Mouse (Mus musculus): ENCODE measurements around the gene AC192777.2. TPM values are rescaled to one million over a fixed set of nuclear protein-coding genes. Genes with fewer than 3 reads are reported as not detected.
"Not testable (repeated sequence)": the region's sequence is repeated elsewhere in the genome, so short reads cannot be mapped to it uniquely, and the experiment has no call there.

The AC192777.2 gene
- total RNA-seq (2014; rRNA removed): not detected in 2 replicates
- not detected in 2 replicates for polyA plus RNA-seq (2015; fragmentation: Nextera tagmentation; extraction: Ambion mirVana)

- H3K9ac ChIP-seq (replicated peaks; ENCODE audit: low read length, poor library complexity, severe bottlenecking); H3K27me3 ChIP-seq (ENCODE audit: insufficient read depth, low read length); H3K4me1 ChIP-seq (ENCODE audit: insufficient read depth, low read length); H3K27ac ChIP-seq (ENCODE audit: low read depth, low read length); DNase-seq (ENCODE audit: low spot score); H3K4me2 ChIP-seq (ENCODE audit: low read depth, low read length, poor library complexity, severe bottlenecking); ATAC-seq (ENCODE audit: low FRiP score); H3K4me3 ChIP-seq (ENCODE audit: low read depth, low read length); H3K9me3 ChIP-seq (ENCODE audit: low read length); H3K36me3 ChIP-seq (ENCODE audit: insufficient read depth, low read length): not testable (repeated sequence)
- 78% methylated on average over 1 of the region's 1 CpGs for WGBS
Observed at GRCm38 (mm10) chr17:40095150-40095549, at the start of gene AC192777.2. AC192777.2 (plus strand) TSS chr17:40095450.

DNA sequence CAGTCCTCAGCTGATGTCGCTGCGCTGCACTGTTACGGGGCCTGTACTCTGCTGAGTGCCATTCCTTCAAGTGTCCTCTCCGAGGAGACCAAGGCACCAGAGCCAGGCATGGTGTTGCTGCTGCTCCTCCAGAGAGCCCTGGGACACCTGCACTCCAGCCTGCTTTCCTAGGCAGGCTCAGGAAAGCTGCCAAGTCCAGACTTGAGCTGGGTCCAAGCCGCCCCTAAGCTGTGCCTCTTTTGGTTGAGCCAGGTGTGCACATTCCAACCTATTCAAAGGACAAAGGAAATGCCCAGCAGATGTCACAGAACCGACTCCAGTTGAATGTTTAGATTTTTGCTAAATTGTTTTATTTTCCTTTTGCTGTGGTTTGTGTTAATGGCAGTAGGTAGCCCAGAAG is 20.9 kb downstream of the AC192777.2 start:
- ATAC-seq (ENCODE audit: low FRiP score); H3K9me3 ChIP-seq (ENCODE audit: low read length); H3K27me3 ChIP-seq (ENCODE audit: insufficient read depth, low read length); H3K36me3 ChIP-seq (ENCODE audit: insufficient read depth, low read length); H3K4me3 ChIP-seq (ENCODE audit: low read depth, low read length); H3K9ac ChIP-seq (replicated peaks; ENCODE audit: low read length, poor library complexity, severe bottlenecking); H3K27ac ChIP-seq (ENCODE audit: low read depth, low read length); DNase-seq (ENCODE audit: low spot score); H3K4me2 ChIP-seq (ENCODE audit: low read depth, low read length, poor library complexity, severe bottlenecking); H3K4me1 ChIP-seq (ENCODE audit: insufficient read depth, low read length): not testable (repeated sequence)
- 89% methylated on average over 5 of the region's 6 CpGs for WGBS

DNA sequence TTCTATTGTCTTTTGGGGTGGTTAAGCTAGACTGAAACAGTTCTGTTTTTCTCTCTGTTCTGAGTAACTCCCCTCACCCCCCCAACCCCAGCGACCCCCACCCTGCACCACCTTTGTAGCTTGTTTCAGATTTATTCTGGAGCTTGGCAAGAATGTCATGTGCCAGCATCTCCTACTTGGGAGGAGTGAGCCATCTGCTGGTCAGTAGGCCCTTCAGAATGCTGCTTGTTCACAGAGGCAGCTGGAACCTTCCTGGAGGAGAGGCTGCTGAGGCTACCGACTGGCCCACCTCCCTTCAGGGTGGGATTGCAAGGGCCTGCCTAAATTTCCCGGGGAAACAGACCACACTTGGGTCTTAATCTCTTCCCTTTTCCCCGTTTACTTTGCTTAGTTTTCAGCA is 21.6 kb downstream of the AC192777.2 start:
- ATAC-seq (ENCODE audit: low FRiP score); H3K27me3 ChIP-seq (ENCODE audit: insufficient read depth, low read length); H3K9ac ChIP-seq (replicated peaks; ENCODE audit: low read length, poor library complexity, severe bottlenecking); H3K4me3 ChIP-seq (ENCODE audit: low read depth, low read length); H3K36me3 ChIP-seq (ENCODE audit: insufficient read depth, low read length); H3K4me2 ChIP-seq (ENCODE audit: low read depth, low read length, poor library complexity, severe bottlenecking); H3K27ac ChIP-seq (ENCODE audit: low read depth, low read length); H3K4me1 ChIP-seq (ENCODE audit: insufficient read depth, low read length); H3K9me3 ChIP-seq (ENCODE audit: low read length): not testable (repeated sequence)
- peak; percentile 51 for TF ChIP-seq CTCF (IDR thresholded peaks at IDR 0.05)
- peak; percentile 6 for DNase-seq (ENCODE audit: low spot score)
- 57% methylated on average over 4 of the region's 4 CpGs for WGBS

Small RNA genes lying within 50 kb of the gene (microRNA-seq; reads per million reads assigned to microRNA genes)
- not detected for gene Gm26376 (ENCODE audit: borderline number of aligned reads)

Other genes starting within 250 kb of the AC192777.2 start
- not detected in 2 replicates for gene Esp38, start 144.9 kb upstream of the AC192777.2 start, total RNA-seq (2014; rRNA removed)
- gene Esp38, start 144.9 kb upstream of the AC192777.2 start, polyA plus RNA-seq (2015; fragmentation: Nextera tagmentation; extraction: Ambion mirVana): not detected in 2 replicates
- gene Pgk2, start 113.2 kb downstream of the AC192777.2 start, total RNA-seq (2014; rRNA removed): not detected in 2 replicates
- gene Pgk2, start 113.2 kb downstream of the AC192777.2 start, polyA plus RNA-seq (2015; fragmentation: Nextera tagmentation; extraction: Ambion mirVana): not detected in 2 replicates
- not detected in 2 replicates for gene Crisp3, start 146.8 kb downstream of the AC192777.2 start, total RNA-seq (2014; rRNA removed)
- gene Crisp3, start 146.8 kb downstream of the AC192777.2 start, polyA plus RNA-seq (2015; fragmentation: Nextera tagmentation; extraction: Ambion mirVana): not detected in 2 replicates
- gene Crisp1, start 223.8 kb downstream of the AC192777.2 start, total RNA-seq (2014; rRNA removed): not detected in 2 replicates
- gene Crisp1, start 223.8 kb downstream of the AC192777.2 start, polyA plus RNA-seq (2015; fragmentation: Nextera tagmentation; extraction: Ambion mirVana): 0.14 and 0.20 TPM in 2 replicates

Measured in midbrain, postnatal 0 days (tissue).